Comparison of ENCODE assay signal across 9 mouse cellular contexts in the genomic region with DNA sequence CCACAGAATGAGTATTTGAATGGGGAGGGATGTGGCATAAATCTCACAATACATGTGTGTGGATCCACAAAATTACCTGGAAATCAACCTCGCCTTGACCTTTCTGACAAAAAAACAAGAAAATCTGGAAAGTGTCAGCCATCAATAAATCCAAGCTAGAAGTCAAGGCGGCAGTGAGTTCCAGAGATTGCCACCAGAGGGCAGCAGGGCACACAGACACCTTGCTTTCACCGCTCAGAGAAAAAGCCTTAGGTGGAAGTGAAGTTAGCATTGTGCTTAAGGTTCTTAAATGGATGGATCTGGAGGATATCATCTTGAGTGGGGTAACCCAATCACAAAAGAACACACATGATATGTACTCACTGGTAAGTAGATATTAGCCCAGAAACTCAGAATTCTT.
A peak's percentile ranks its signal among the peaks of the same experiment; 100 is the strongest.
DNase-seq lines count a peak whose midpoint lies in the region; TF ChIP-seq lines count a peak whose summit lies in the region.
"Had no signal": no experiment of that assay in that cellular context is flagged by ENCODE, and none has a peak within 500 bp of the region (broad histone marks: within the 10 kb centered on the region; RNA-seq: fewer than 3 reads in every experiment).

No protein-coding gene starts in this region.

- no peak overlapping the region for H3K4me3 ChIP-seq in embryonic facial prominence, embryonic 10.5 days
- H3K4me3 ChIP-seq in liver, adult 2 months (ENCODE audit: insufficient read depth, low read depth, low read length): no peak overlapping the region
- H3K4me3 ChIP-seq: heart, embryonic 15.5 days had no signal

- peak; percentile 95 for TF ChIP-seq CTCF in liver, adult 2 months (IDR thresholded peaks at IDR 0.05; ENCODE audit: low read depth, low read length)

- H3K36me3 ChIP-seq in embryonic facial prominence, embryonic 10.5 days (replicated peaks): no peaks in the 10 kb centered on the region
- no peaks in the 10 kb centered on the region for H3K36me3 ChIP-seq in liver, adult 2 months (ENCODE audit: control insufficient read depth, insufficient read depth, low read length)
- H3K36me3 ChIP-seq: heart, embryonic 15.5 days had no signal

- H3K27ac ChIP-seq in embryonic facial prominence, embryonic 10.5 days (replicated peaks): no peak overlapping the region
- H3K27ac ChIP-seq in liver, adult 2 months (replicated peaks; ENCODE audit: insufficient read depth, low read depth, low read length): no peak overlapping the region
- H3K27ac ChIP-seq: heart, embryonic 15.5 days had no signal

- no peaks in the 10 kb centered on the region for H3K27me3 ChIP-seq in embryonic facial prominence, embryonic 10.5 days (replicated peaks; ENCODE audit: low read depth, poor library complexity, severe bottlenecking)
- H3K27me3 ChIP-seq in liver, adult 2 months (ENCODE audit: control insufficient read depth, insufficient read depth, low read length): no peaks in the 10 kb centered on the region
- H3K27me3 ChIP-seq: heart, embryonic 15.5 days had no signal

- 14% methylated on average over 3 of the region's 3 CpGs for WGBS in embryonic facial prominence, embryonic 10.5 days
- 4% methylated on average over 3 of the region's 3 CpGs for WGBS in liver, adult 2 months

- no peaks in the 10 kb centered on the region for H3K9me3 ChIP-seq in embryonic facial prominence, embryonic 10.5 days
- H3K9me3 ChIP-seq: heart, embryonic 15.5 days had no signal

- H3K9ac ChIP-seq in liver, adult 2 months (ENCODE audit: low read depth, low read length): no peak overlapping the region
- H3K9ac ChIP-seq: heart, embryonic 15.5 days had no signal

- H3K4me1 ChIP-seq in embryonic facial prominence, embryonic 10.5 days: peaks cover 26% of the 10 kb centered on the region
- no peaks in the 10 kb centered on the region for H3K4me1 ChIP-seq in liver, adult 2 months (ENCODE audit: control insufficient read depth, insufficient read depth, low read length)
- H3K4me1 ChIP-seq: heart, embryonic 15.5 days had no signal

- no peak for TF ChIP-seq POLR2A in liver, adult 2 months (IDR thresholded peaks at IDR 0.05; ENCODE audit: extremely low read depth, insufficient read depth, low read length)

- peak; percentile 42 for DNase-seq in ovary, postnatal 10 days (ENCODE audit: low spot score)
- DNase-seq in ovary, adult 18-20 months (ENCODE audit: low spot score): no peak
- DNase-seq in adrenal gland, postnatal 36 days: peak; percentile 68 to 78
- peak; percentile 72 for DNase-seq in embryonic facial prominence, embryonic 10.5 days (ENCODE audit: low spot score)
- peak; percentile 75 for DNase-seq in kidney, adult 9 months
- peak; percentile 55 for DNase-seq in liver, adult 2 months (ENCODE audit: extremely low read depth, low read depth, low spot score)
- peak; percentile 24 for DNase-seq in retina, postnatal 7 days (ENCODE audit: low read depth, low spot score)
- peak; percentile 36 to 81 for DNase-seq in urinary bladder, postnatal 4 days (ENCODE audit: low spot score in 2 of 2)

- no peaks in the 10 kb centered on the region for H3K79me2 ChIP-seq in liver, adult 2 months (ENCODE audit: control insufficient read depth, insufficient read depth, low read length)
